Mouse (Mus musculus): ENCODE measurements around the gene Sh3bp5.

GRCm38 (mm10) chr14:31448994-31449393 is 13.1 kb upstream of the Sh3bp5 start:
- no peak for TF ChIP-seq CTCF (IDR thresholded peaks at IDR 0.05; ENCODE audit: low read depth)
- no peak for TF ChIP-seq EP300 (IDR thresholded peaks at IDR 0.05; ENCODE audit: low read depth)
